Mouse (Mus musculus) adrenal gland, postnatal 0 days (tissue): ENCODE data around the gene Prlhr. TPM values are rescaled to one million over a fixed set of nuclear protein-coding genes. Genes with fewer than 3 reads are reported as not detected.

Source experiments
- polyA plus RNA-seq: library from polyadenylated mRNA; unstranded; fragments of >200 nt; fragmentation: Nextera tagmentation; extraction: Ambion mirVana; gene quantifications from 2 replicates; pipeline ENCODE4 v1.2.1, GENCODE M21; 2015

The Prlhr gene
- polyA plus RNA-seq, result 0.13 and 0.30 TPM in 2 replicates

DNA sequence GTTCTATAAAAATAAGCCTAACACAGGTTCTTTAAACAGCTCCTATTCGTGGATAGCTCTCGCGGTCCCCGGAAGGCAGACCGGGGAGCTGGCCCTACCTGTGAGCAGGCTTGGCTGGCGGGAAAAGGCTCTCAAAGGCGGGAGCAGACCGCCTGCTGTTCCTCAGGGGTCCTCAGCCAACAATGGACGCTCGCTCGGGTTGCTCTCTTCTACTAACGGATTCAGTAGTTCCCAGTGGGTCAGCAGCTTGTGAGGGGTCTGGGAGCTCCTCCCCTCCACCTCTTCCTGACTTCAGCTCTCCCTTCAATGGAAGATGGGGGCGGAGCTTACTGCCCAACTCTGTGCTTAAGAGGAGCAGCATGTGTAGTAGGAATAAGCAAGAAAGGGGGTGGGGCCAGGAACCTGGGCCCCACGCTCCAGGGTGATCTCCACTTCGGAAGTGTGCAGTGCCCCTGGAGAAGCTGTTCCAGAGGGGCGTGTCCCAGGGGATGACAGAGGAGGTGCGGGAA lies at the start of gene Prlhr:
TSS of gene Prlhr (minus strand) at position 51 of the 509 bp plus-strand sequence.

Other genes with a start within 250 kb of the Prlhr start
- gene Fam204a, start 241.6 kb downstream of the Prlhr start, polyA plus RNA-seq, result 67.6 and 73.3 TPM in 2 replicates
- gene Cacul1, start 112.7 kb upstream of the Prlhr start, polyA plus RNA-seq, result 13.5 and 16.5 TPM in 2 replicates